In genomic region chr9:57659774-57660173, GRCm38 (mm10) we compare ENCODE assay signal across 8 mouse cellular contexts. TPM values are rescaled to one million over a fixed set of nuclear protein-coding genes. Genes with fewer than 3 reads are reported as not detected.
A peak's percentile ranks its signal among the peaks of the same experiment; 100 is the strongest.
DNase-seq lines count a peak whose midpoint lies in the region; ATAC-seq lines count a peak whose summit lies in the region.

No protein-coding gene starts in this region.

- ATAC-seq in heart, embryonic 11.5 days (replicated peaks; ENCODE audit: insufficient number of reproducible peaks, low FRiP score, low TSS enrichment) = no peak
- ATAC-seq in forebrain, embryonic 11.5 days (replicated peaks; ENCODE audit: low FRiP score) = 0 out of 2 replicates have a peak, but pooled peaks have one; percentile 63

- peaks cover 1% of the 10 kb centered on the region for H3K27me3 ChIP-seq in heart, embryonic 11.5 days (ENCODE audit: control insufficient read depth, insufficient read depth, low read length)
- 0 out of 2 replicates have a peak, but pooled peaks cover 1% of the 10 kb centered on the region for H3K27me3 ChIP-seq in forebrain, embryonic 11.5 days (ENCODE audit: control insufficient read depth, insufficient read depth, low read length)

- DNase-seq in heart, adult 11 months = peak; percentile 96
- peak; percentile 61 for DNase-seq in c-Kit-negative CD71-positive TER-119-positive erythroid progenitor cells, embryonic 14.5 days (ENCODE audit: low read depth, low spot score)
- peak; percentile 76 for DNase-seq in forebrain, embryonic 11.5 days (ENCODE audit: low spot score)
- peak; percentile 82 for DNase-seq in heart, postnatal 4 days
- DNase-seq in layer of hippocampus, adult 9-10 months (ENCODE audit: low spot score) = peak; percentile 77
- DNase-seq in lung, postnatal 10 days = peak; percentile 90
- DNase-seq in right cerebral cortex, postnatal 36 days (ENCODE audit: low spot score in 2 of 2) = peak; percentile 43 to 46

- 19% methylated on average over 4 of the region's 4 CpGs for WGBS in heart, embryonic 11.5 days (ENCODE audit: insufficient replicate concordance)
- 25% methylated on average over 4 of the region's 4 CpGs for WGBS in forebrain, embryonic 11.5 days

- H3K4me2 ChIP-seq in heart, embryonic 11.5 days = no peak overlapping the region
- no peak overlapping the region for H3K4me2 ChIP-seq in forebrain, embryonic 11.5 days (ENCODE audit: low read depth, low read length, severe bottlenecking)

- H3K9ac ChIP-seq in heart, embryonic 11.5 days (ENCODE audit: low read depth, low read length) = no peak overlapping the region
- no peak overlapping the region for H3K9ac ChIP-seq in forebrain, embryonic 11.5 days (ENCODE audit: low read length)

- H3K9me3 ChIP-seq in heart, embryonic 11.5 days (replicated peaks; ENCODE audit: control insufficient read depth, low read length) = no peaks in the 10 kb centered on the region
- H3K9me3 ChIP-seq in forebrain, embryonic 11.5 days (ENCODE audit: control insufficient read depth, low read length) = no peaks in the 10 kb centered on the region

- H3K27ac ChIP-seq in heart, embryonic 11.5 days (ENCODE audit: low read depth, low read length) = no peak overlapping the region
- H3K27ac ChIP-seq in forebrain, embryonic 11.5 days (ENCODE audit: low read depth, low read length) = no peak overlapping the region

- H3K36me3 ChIP-seq in heart, embryonic 11.5 days (ENCODE audit: control insufficient read depth, insufficient read depth, low read length) = no peaks in the 10 kb centered on the region
- no peaks in the 10 kb centered on the region for H3K36me3 ChIP-seq in forebrain, embryonic 11.5 days (ENCODE audit: control insufficient read depth, insufficient read depth, low read length)

- peaks cover 4% of the 10 kb centered on the region; the same call in 1 of the 2 replicates for H3K4me1 ChIP-seq in heart, embryonic 11.5 days (ENCODE audit: control insufficient read depth, insufficient read depth, low read length)
- H3K4me1 ChIP-seq in forebrain, embryonic 11.5 days (replicated peaks; ENCODE audit: control insufficient read depth, insufficient read depth, low read length) = peaks cover 2% of the 10 kb centered on the region; the same call in 1 of the 2 replicates

- H3K4me3 ChIP-seq in heart, embryonic 11.5 days (ENCODE audit: low read depth, low read length) = no peak overlapping the region
- H3K4me3 ChIP-seq in forebrain, embryonic 11.5 days (ENCODE audit: low read depth, low read length) = no peak overlapping the region

RNA-seq across cellular contexts. Expression of gene Csk, which starts 6.3 kb away (rescaled TPM):
- 15.9 and 18.6 TPM in 2 replicates for polyA plus RNA-seq in heart, embryonic 11.5 days (2014; fragmentation: Nextera tagmentation; extraction: Ambion mirVana)
- polyA plus RNA-seq in forebrain, embryonic 11.5 days (2014; fragmentation: Nextera tagmentation; extraction: Ambion mirVana) = 32.9 and 39.5 TPM in 2 replicates
- total RNA-seq in heart, postnatal 4 days (2021) = 10 to 100 TPM; 42.1 to 47.0 TPM

RNA-seq across cellular contexts. Expression of gene Cyp1a2, which starts 23.7 kb away (rescaled TPM):
- not detected in 2 replicates for polyA plus RNA-seq in heart, embryonic 11.5 days (2014; fragmentation: Nextera tagmentation; extraction: Ambion mirVana)
- not detected in 2 replicates for polyA plus RNA-seq in forebrain, embryonic 11.5 days (2014; fragmentation: Nextera tagmentation; extraction: Ambion mirVana)
- total RNA-seq in heart, postnatal 4 days (2021) = not detected

RNA-seq across cellular contexts. Expression of gene Cyp1a1, which starts 28.0 kb away (rescaled TPM):
- polyA plus RNA-seq in heart, embryonic 11.5 days (2014; fragmentation: Nextera tagmentation; extraction: Ambion mirVana) = not detected in 2 replicates
- polyA plus RNA-seq in forebrain, embryonic 11.5 days (2014; fragmentation: Nextera tagmentation; extraction: Ambion mirVana) = not detected in 2 replicates
- total RNA-seq in heart, postnatal 4 days (2021) = not detected

RNA-seq across cellular contexts. Expression of gene Lman1l, which starts 39.2 kb away (rescaled TPM):
- polyA plus RNA-seq in heart, embryonic 11.5 days (2014; fragmentation: Nextera tagmentation; extraction: Ambion mirVana) = not detected in 2 replicates
- polyA plus RNA-seq in forebrain, embryonic 11.5 days (2014; fragmentation: Nextera tagmentation; extraction: Ambion mirVana) = not detected in 2 replicates
- total RNA-seq in heart, postnatal 4 days (2021) = not detected

RNA-seq across cellular contexts. Expression of gene Edc3, which starts 48.6 kb away (rescaled TPM):
- polyA plus RNA-seq in heart, embryonic 11.5 days (2014; fragmentation: Nextera tagmentation; extraction: Ambion mirVana) = 14.3 and 15.5 TPM in 2 replicates
- polyA plus RNA-seq in forebrain, embryonic 11.5 days (2014; fragmentation: Nextera tagmentation; extraction: Ambion mirVana) = 25.1 and 27.4 TPM in 2 replicates
- total RNA-seq in heart, postnatal 4 days (2021) = 10 to 100 TPM in 1 of 2 experiments, 1 to 10 TPM in 1; 8.9 to 10.0 TPM

Comparison
In these comparisons a context has a peak if more than half of its experiments do, and no peak if none do; other contexts are left out.
1. DNase-seq: peak in every context shown above with its lines; median percentile 96 in heart, adult 11 months; 90 in lung, postnatal 10 days; 82 in heart, postnatal 4 days; 77 in layer of hippocampus, adult 9-10 months; 76 in forebrain, embryonic 11.5 days; 61 in c-Kit-negative CD71-positive TER-119-positive erythroid progenitor cells, embryonic 14.5 days; 44 in right cerebral cortex, postnatal 36 days.